Mouse (Mus musculus): ENCODE data around the gene Hoxb13. TPM values are rescaled to one million over a fixed set of nuclear protein-coding genes. Genes with fewer than 3 reads are reported as not detected.

Gene Hoxb13
- polyA plus RNA-seq, 2 experiments = not detected

GRCm38 (mm10) chr11:96198642-96199041, 4.5 kb downstream of the Hoxb13 start:
- peaks cover 99% of the 10 kb centered on the region for H3K27me3 ChIP-seq (ENCODE audit: control insufficient read depth, insufficient read depth, low read length)
- DNase-seq (ENCODE audit: low read depth in 3 of 3, low spot score in 3 of 3) (no peak), ATAC-seq (ENCODE audit: insufficient read depth) (no peak)
- no peak overlapping the region for H3K27ac ChIP-seq
- no peak overlapping the region for H3K9ac ChIP-seq (replicated peaks)
- TF ChIP-seq EP300 (IDR thresholded peaks at IDR 0.05; ENCODE audit: low read depth) (no peak), CTCF (IDR thresholded peaks at IDR 0.05; ENCODE audit: low read depth) (0 out of 2 replicates have a peak, but pooled peaks have one; percentile 17)
- no peak overlapping the region for H3K4me3 ChIP-seq (ENCODE audit: insufficient read depth in 1 of 2, low read depth in 2 of 2, low read length in 2 of 2)
- H3K36me3 ChIP-seq (replicated peaks; ENCODE audit: control insufficient read depth, insufficient read depth, low read depth) = no peaks in the 10 kb centered on the region
- H3K4me1 ChIP-seq (replicated peaks; ENCODE audit: control insufficient read depth in 2 of 2, insufficient read depth in 2 of 2, low read length in 1 of 2) = no peaks in the 10 kb centered on the region
- H3K4me2 ChIP-seq (ENCODE audit: low read depth) = no peak overlapping the region
- WGBS (ENCODE audit: insufficient replicate concordance) = 2% methylated on average over 12 of the region's 12 CpGs
- H3K9me3 ChIP-seq (ENCODE audit: control insufficient read depth, low read length) = no peaks in the 10 kb centered on the region

- TF ChIP-seq EP300 (IDR thresholded peaks at IDR 0.05; ENCODE audit: low read depth) (no peak), CTCF (IDR thresholded peaks at IDR 0.05; ENCODE audit: low read depth) (no peak)
Measured at GRCm38 (mm10) chr11:96199181-96200086, 5.3 kb downstream of the Hoxb13 start.

GRCm38 (mm10) chr11:96200183-96200655, 6.1 kb downstream of the Hoxb13 start:
- no peak for ATAC-seq (ENCODE audit: insufficient read depth)
- peaks cover 99% of the 10 kb centered on the region for H3K27me3 ChIP-seq (ENCODE audit: control insufficient read depth, insufficient read depth, low read length)
- H3K36me3 ChIP-seq (replicated peaks; ENCODE audit: control insufficient read depth, insufficient read depth, low read depth) = no peaks in the 10 kb centered on the region
- H3K4me1 ChIP-seq (replicated peaks; ENCODE audit: control insufficient read depth in 2 of 2, insufficient read depth in 2 of 2, low read length in 1 of 2) = no peaks in the 10 kb centered on the region
- H3K4me3 ChIP-seq (ENCODE audit: insufficient read depth in 1 of 2, low read depth in 2 of 2, low read length in 2 of 2) = no peak overlapping the region
- H3K27ac ChIP-seq = no peak overlapping the region
- 1% methylated on average over 14 of the region's 14 CpGs for WGBS (ENCODE audit: insufficient replicate concordance)
- H3K9me3 ChIP-seq (ENCODE audit: control insufficient read depth, low read length) = no peaks in the 10 kb centered on the region
- H3K9ac ChIP-seq (replicated peaks) = no peak overlapping the region
- TF ChIP-seq CTCF (IDR thresholded peaks at IDR 0.05; ENCODE audit: low read depth) (no peak), EP300 (IDR thresholded peaks at IDR 0.05; ENCODE audit: low read depth) (no peak)
- no peak overlapping the region for H3K4me2 ChIP-seq (ENCODE audit: low read depth)
- DNase-seq (ENCODE audit: low read depth in 3 of 3, low spot score in 3 of 3) = no peak

More at GRCm38 (mm10) chr11:96199181-96200086, 5.3 kb downstream of the Hoxb13 start:
- no peak overlapping the region for H3K9ac ChIP-seq (replicated peaks)
- H3K4me1 ChIP-seq (replicated peaks; ENCODE audit: control insufficient read depth in 2 of 2, insufficient read depth in 2 of 2, low read length in 1 of 2) = no peaks in the 10 kb centered on the region
- peaks cover 99% of the 10 kb centered on the region for H3K27me3 ChIP-seq (ENCODE audit: control insufficient read depth, insufficient read depth, low read length)
- H3K4me2 ChIP-seq (ENCODE audit: low read depth) = no peak overlapping the region
- H3K9me3 ChIP-seq (ENCODE audit: control insufficient read depth, low read length) = no peaks in the 10 kb centered on the region
- H3K27ac ChIP-seq = no peak overlapping the region
- no peaks in the 10 kb centered on the region for H3K36me3 ChIP-seq (replicated peaks; ENCODE audit: control insufficient read depth, insufficient read depth, low read depth)
- WGBS (ENCODE audit: insufficient replicate concordance) = 4% methylated on average over 22 of the region's 22 CpGs
- no peak overlapping the region for H3K4me3 ChIP-seq (ENCODE audit: insufficient read depth in 1 of 2, low read depth in 2 of 2, low read length in 2 of 2)
- ATAC-seq (ENCODE audit: insufficient read depth) (no peak), DNase-seq (ENCODE audit: low read depth in 3 of 3, low spot score in 3 of 3) (no peak)

- TF ChIP-seq EP300 (IDR thresholded peaks at IDR 0.05; ENCODE audit: low read depth) = no peak
- TF ChIP-seq CTCF (IDR thresholded peaks at IDR 0.05; ENCODE audit: low read depth) = no peak
- no peak overlapping the region for H3K9ac ChIP-seq (replicated peaks)
- ATAC-seq (ENCODE audit: insufficient read depth) = no peak
- no peaks in the 10 kb centered on the region for H3K36me3 ChIP-seq (replicated peaks; ENCODE audit: control insufficient read depth, insufficient read depth, low read depth)
- H3K4me1 ChIP-seq (replicated peaks; ENCODE audit: control insufficient read depth in 2 of 2, insufficient read depth in 2 of 2, low read length in 1 of 2) = no peaks in the 10 kb centered on the region
- no peak overlapping the region for H3K4me3 ChIP-seq (ENCODE audit: insufficient read depth in 1 of 2, low read depth in 2 of 2, low read length in 2 of 2)
- no peak for DNase-seq (ENCODE audit: low read depth in 3 of 3, low spot score in 3 of 3)
- no peaks in the 10 kb centered on the region for H3K9me3 ChIP-seq (ENCODE audit: control insufficient read depth, low read length)
- no peak overlapping the region for H3K4me2 ChIP-seq (ENCODE audit: low read depth)
- peaks cover 99% of the 10 kb centered on the region for H3K27me3 ChIP-seq (ENCODE audit: control insufficient read depth, insufficient read depth, low read length)
- H3K27ac ChIP-seq = no peak overlapping the region
Measured at GRCm38 (mm10) chr11:96201741-96202140, 7.6 kb downstream of the Hoxb13 start.

DNA sequence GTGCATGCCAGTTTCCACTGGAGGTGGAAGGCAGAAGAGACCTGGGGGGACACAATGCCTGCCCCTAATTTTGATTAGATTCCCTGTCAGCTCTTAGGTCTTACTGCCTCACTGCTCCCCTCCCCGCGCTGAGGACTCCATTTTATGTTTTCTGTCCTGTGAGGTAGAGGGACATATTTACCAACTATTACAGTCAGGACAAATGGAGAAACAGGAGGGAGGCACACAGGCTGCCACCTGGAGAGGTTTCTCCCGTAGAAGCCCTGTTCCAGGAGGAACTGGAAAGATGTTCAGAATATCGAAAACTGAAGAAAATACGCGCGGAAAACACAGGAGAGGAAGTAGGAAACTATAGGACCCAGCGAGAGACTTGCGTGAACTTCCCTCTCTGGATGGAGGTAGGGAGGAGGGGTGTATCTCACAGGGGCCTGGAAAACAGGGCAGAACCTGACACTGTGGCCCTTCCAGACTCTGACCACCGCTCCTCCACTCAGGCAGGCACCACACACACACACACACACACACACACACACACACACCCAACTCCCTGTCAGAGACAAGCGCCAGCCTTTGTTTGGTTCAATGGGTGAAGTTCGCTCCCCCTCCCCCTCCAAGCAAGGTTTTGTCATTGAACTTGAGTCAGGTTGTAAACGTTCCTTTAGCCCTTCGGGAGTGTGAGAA, 8.4 kb downstream of the Hoxb13 start:
- no peak for TF ChIP-seq CTCF (IDR thresholded peaks at IDR 0.05; ENCODE audit: low read depth)
- TF ChIP-seq EP300 (IDR thresholded peaks at IDR 0.05; ENCODE audit: low read depth) = no peak
- DNase-seq (ENCODE audit: low read depth in 3 of 3, low spot score in 3 of 3) (no peak), ATAC-seq (ENCODE audit: insufficient read depth) (no peak)
- H3K9ac ChIP-seq (replicated peaks) = no peak overlapping the region
- no peaks in the 10 kb centered on the region for H3K9me3 ChIP-seq (ENCODE audit: control insufficient read depth, low read length)
- no peaks in the 10 kb centered on the region for H3K36me3 ChIP-seq (replicated peaks; ENCODE audit: control insufficient read depth, insufficient read depth, low read depth)
- 3% methylated on average over 14 of the region's 14 CpGs for WGBS (ENCODE audit: insufficient replicate concordance)
- H3K4me3 ChIP-seq (ENCODE audit: insufficient read depth in 1 of 2, low read depth in 2 of 2, low read length in 2 of 2) = no peak overlapping the region
- H3K4me1 ChIP-seq (replicated peaks; ENCODE audit: control insufficient read depth in 2 of 2, insufficient read depth in 2 of 2, low read length in 1 of 2) = no peaks in the 10 kb centered on the region
- no peak overlapping the region for H3K27ac ChIP-seq
- H3K27me3 ChIP-seq (ENCODE audit: control insufficient read depth, insufficient read depth, low read length) = peaks cover 99% of the 10 kb centered on the region
- H3K4me2 ChIP-seq (ENCODE audit: low read depth) = no peak overlapping the region
